Mouse (Mus musculus): ENCODE results near the gene Gm20850. TPM values are rescaled to one million over a fixed set of nuclear protein-coding genes. Genes with fewer than 3 reads are reported as not detected.

Gene Gm20850
- not detected in 2 replicates for polyA plus RNA-seq (2012; ENCODE audit: low replicate concordance)

DNA sequence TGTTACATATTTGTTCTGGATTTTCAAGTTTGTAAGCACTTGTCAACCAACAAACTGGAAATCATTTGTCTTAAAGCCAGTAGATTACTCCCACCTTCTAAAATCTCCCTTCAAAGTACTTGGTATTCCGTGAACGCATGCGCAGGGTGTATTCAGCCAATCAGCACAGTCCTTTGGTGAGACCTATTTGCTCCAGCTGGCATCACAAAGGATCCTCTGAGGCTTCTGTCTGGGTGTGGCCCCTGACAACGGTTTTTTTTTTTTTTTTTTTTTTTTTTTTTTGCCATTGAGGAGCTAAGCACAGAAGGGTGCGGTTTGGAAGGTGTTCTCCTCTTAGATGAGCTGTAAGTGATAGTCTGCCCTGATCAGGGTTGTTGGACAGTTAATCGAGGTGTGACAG, at the start of gene Gm20850:
Gm20850 (plus strand) TSS at position 301 of the 400 bp plus-strand sequence.

Data from hematopoietic multipotent progenitor cell, adult 10-12 weeks (in vitro differentiated cells).